Mouse (Mus musculus): ENCODE measurements around the gene Daam1. TPM values are rescaled to one million over a fixed set of nuclear protein-coding genes. Genes with fewer than 3 reads are reported as not detected.
"Not testable (repeated sequence)": the region's sequence is repeated elsewhere in the genome, so short reads cannot be mapped to it uniquely, and the experiment has no call there.

Daam1 gene
- polyA plus RNA-seq, 2 experiments, result 10.7 to 11.8 TPM

DNA sequence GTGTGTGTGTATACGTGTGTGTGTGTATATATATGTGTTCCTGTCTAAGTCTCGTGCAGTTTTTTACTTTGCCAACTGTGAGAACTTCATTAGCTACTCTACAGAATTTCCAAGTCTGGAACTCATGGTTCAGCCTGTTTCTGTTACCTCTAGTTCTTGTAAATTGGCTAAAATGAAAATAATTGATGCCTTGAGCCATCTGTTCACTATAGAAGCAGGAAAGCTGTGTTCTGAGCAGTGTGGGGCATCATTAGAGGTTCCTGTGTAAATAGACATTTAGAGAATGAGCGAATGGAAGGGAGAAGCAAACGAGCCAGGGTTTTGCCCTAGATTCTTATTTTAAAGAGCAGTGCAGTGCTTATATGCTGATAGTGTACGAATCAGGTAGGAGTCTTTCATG is 14.6 kb downstream of the Daam1 start:
- H3K9me3 ChIP-seq (ENCODE audit: control insufficient read depth, low read length), result no peaks in the 10 kb centered on the region
- peaks cover 25% of the 10 kb centered on the region for H3K4me1 ChIP-seq (ENCODE audit: control insufficient read depth, insufficient read depth, low read length)
- no peak overlapping the region for H3K9ac ChIP-seq (ENCODE audit: low read depth, low read length, severe bottlenecking)
- H3K4me2 ChIP-seq (replicated peaks; ENCODE audit: low read depth, low read length, severe bottlenecking), result no peak overlapping the region
- H3K27ac ChIP-seq (replicated peaks; ENCODE audit: low read depth, low read length), result no peak overlapping the region
- DNase-seq (ENCODE audit: low spot score), result no peak
- no peak overlapping the region for H3K4me3 ChIP-seq (replicated peaks; ENCODE audit: low read length)
- 55% methylated on average over 5 of the region's 5 CpGs for whole genome bisulfite sequencing
- no peaks in the 10 kb centered on the region for H3K36me3 ChIP-seq (ENCODE audit: control insufficient read depth, insufficient read depth, low read length)
- no peaks in the 10 kb centered on the region for H3K27me3 ChIP-seq (ENCODE audit: control insufficient read depth, insufficient read depth, low read length)
- TF ChIP-seq POLR2A (IDR thresholded peaks at IDR 0.05; ENCODE audit: borderline replicate concordance, extremely low read depth, insufficient read depth, insufficient read length), result no peak
- ATAC-seq (ENCODE audit: low FRiP score, low read depth), result no peak

DNA sequence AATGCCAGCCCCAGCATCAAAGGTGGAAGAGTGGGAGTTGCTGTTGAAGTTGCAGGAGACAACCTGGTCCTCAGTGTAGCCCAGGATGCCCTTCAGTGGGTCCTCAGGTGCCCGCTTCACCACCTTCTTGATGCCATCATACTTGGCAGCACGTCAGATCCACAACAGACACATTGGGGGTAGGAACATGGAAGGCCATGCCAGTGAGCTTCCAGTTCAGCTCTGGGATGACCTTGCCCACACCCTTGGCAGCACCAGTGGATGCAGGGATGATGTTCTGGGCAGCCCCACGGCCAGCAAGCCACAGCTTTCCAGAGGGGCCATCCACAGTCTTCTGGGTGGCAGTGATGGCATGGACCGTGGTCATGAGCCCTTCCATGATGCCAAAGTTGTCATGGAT is 15.5 kb downstream of the Daam1 start:
- not testable (repeated sequence) for H3K4me3 ChIP-seq (replicated peaks; ENCODE audit: low read length); H3K9ac ChIP-seq (ENCODE audit: low read depth, low read length, severe bottlenecking); ATAC-seq (ENCODE audit: low FRiP score, low read depth); H3K4me2 ChIP-seq (replicated peaks; ENCODE audit: low read depth, low read length, severe bottlenecking); H3K9me3 ChIP-seq (ENCODE audit: control insufficient read depth, low read length); DNase-seq (ENCODE audit: low spot score); H3K27me3 ChIP-seq (ENCODE audit: control insufficient read depth, insufficient read depth, low read length); H3K27ac ChIP-seq (replicated peaks; ENCODE audit: low read depth, low read length); H3K36me3 ChIP-seq (ENCODE audit: control insufficient read depth, insufficient read depth, low read length)
- H3K4me1 ChIP-seq (ENCODE audit: control insufficient read depth, insufficient read depth, low read length), result peaks cover 19% of the 10 kb centered on the region
- WGBS, result 86% methylated on average over 4 of the region's 4 CpGs

DNA sequence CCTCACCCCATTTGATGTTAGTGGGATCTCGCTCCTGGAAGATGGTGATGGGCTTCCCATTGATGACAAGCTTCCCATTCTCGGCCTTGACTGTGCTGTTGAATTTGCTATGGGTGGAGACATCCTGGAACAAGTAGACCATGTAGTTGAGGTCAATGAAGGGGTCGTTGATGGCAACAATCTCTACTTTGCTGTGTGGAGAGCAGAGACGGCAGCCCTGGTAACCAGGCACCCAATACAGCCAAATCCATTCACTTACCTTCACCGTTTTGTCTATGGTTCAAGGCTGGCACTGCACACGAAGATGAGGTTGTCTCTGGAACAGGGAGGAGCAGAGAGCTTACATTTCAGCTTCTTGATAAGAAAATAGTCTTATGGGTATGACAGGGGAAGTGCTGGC is 16.1 kb downstream of the Daam1 start:
- 95% methylated on average over 6 of the region's 6 CpGs for WGBS
- H3K27me3 ChIP-seq (ENCODE audit: control insufficient read depth, insufficient read depth, low read length); H3K9ac ChIP-seq (ENCODE audit: low read depth, low read length, severe bottlenecking); H3K4me3 ChIP-seq (replicated peaks; ENCODE audit: low read length); ATAC-seq (ENCODE audit: low FRiP score, low read depth); H3K27ac ChIP-seq (replicated peaks; ENCODE audit: low read depth, low read length); H3K36me3 ChIP-seq (ENCODE audit: control insufficient read depth, insufficient read depth, low read length); H3K9me3 ChIP-seq (ENCODE audit: control insufficient read depth, low read length); DNase-seq (ENCODE audit: low spot score); H3K4me2 ChIP-seq (replicated peaks; ENCODE audit: low read depth, low read length, severe bottlenecking): not testable (repeated sequence)
- H3K4me1 ChIP-seq (ENCODE audit: control insufficient read depth, insufficient read depth, low read length), result peaks cover 15% of the 10 kb centered on the region

- Histone ChIP-seq H3K36me3 (ENCODE audit: control insufficient read depth, insufficient read depth, low read length) (no peaks in the 10 kb centered on the region), H3K9ac (ENCODE audit: low read depth, low read length, severe bottlenecking) (no peak overlapping the region), H3K4me1 (ENCODE audit: control insufficient read depth, insufficient read depth, low read length) (peaks cover 9% of the 10 kb centered on the region; the same call in 1 of the 2 replicates), H3K4me3 (replicated peaks; ENCODE audit: low read length) (no peak overlapping the region), H3K4me2 (replicated peaks; ENCODE audit: low read depth, low read length, severe bottlenecking) (no peak overlapping the region), H3K9me3 (ENCODE audit: control insufficient read depth, low read length) (no peaks in the 10 kb centered on the region), H3K27ac (replicated peaks; ENCODE audit: low read depth, low read length) (no peak overlapping the region), H3K27me3 (ENCODE audit: control insufficient read depth, insufficient read depth, low read length) (no peaks in the 10 kb centered on the region)
- no peak for TF ChIP-seq POLR2A (IDR thresholded peaks at IDR 0.05; ENCODE audit: borderline replicate concordance, extremely low read depth, insufficient read depth, insufficient read length)
- 25% methylated on average over 5 of the region's 5 CpGs for WGBS
- DNase-seq (ENCODE audit: low spot score) (no peak), ATAC-seq (ENCODE audit: low FRiP score, low read depth) (no peak)
Observed at GRCm38 (mm10) chr12:71847617-71848016, 16.7 kb downstream of the Daam1 start.

- TF ChIP-seq POLR2A (IDR thresholded peaks at IDR 0.05; ENCODE audit: borderline replicate concordance, extremely low read depth, insufficient read depth, insufficient read length), result no peak
- Histone ChIP-seq H3K4me2 (replicated peaks; ENCODE audit: low read depth, low read length, severe bottlenecking) (no peak overlapping the region), H3K27ac (replicated peaks; ENCODE audit: low read depth, low read length) (no peak overlapping the region), H3K9me3 (ENCODE audit: control insufficient read depth, low read length) (no peaks in the 10 kb centered on the region), H3K4me1 (ENCODE audit: control insufficient read depth, insufficient read depth, low read length) (peaks cover 10% of the 10 kb centered on the region; the same call in 1 of the 2 replicates), H3K36me3 (ENCODE audit: control insufficient read depth, insufficient read depth, low read length) (no peaks in the 10 kb centered on the region), H3K9ac (ENCODE audit: low read depth, low read length, severe bottlenecking) (no peak overlapping the region), H3K27me3 (ENCODE audit: control insufficient read depth, insufficient read depth, low read length) (no peaks in the 10 kb centered on the region), H3K4me3 (replicated peaks; ENCODE audit: low read length) (no peak overlapping the region)
- 52% methylated on average over 5 of the region's 5 CpGs for WGBS
- DNase-seq (ENCODE audit: low spot score), result no peak
- no peak for ATAC-seq (ENCODE audit: low FRiP score, low read depth)
Observed at GRCm38 (mm10) chr12:71848037-71848776, 17.3 kb downstream of the Daam1 start.

DNA sequence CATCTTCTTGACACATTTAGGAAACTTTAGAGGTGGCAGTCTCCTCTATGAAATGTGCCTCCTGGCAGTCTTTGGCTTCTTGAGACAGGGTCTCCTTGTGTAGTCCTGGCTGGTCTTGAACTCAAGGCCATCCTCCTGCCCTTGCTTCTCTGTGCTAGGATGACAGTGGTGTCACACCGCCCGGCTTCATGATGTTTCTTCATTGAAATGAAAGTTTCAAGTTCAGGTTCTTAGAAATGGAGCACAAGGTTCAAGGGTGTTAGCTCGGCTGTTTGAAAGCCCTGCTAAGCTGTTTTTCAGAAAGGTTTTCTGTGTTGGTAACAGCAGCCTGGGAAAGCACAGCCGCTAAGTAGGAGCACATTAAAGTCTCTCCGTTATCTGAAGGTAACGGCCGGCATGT is 18.2 kb downstream of the Daam1 start:
- Histone ChIP-seq H3K27ac (replicated peaks; ENCODE audit: low read depth, low read length) (no peak overlapping the region), H3K9me3 (ENCODE audit: control insufficient read depth, low read length) (no peaks in the 10 kb centered on the region), H3K4me1 (ENCODE audit: control insufficient read depth, insufficient read depth, low read length) (peaks cover 12% of the 10 kb centered on the region; the same call in 1 of the 2 replicates), H3K4me2 (replicated peaks; ENCODE audit: low read depth, low read length, severe bottlenecking) (no peak overlapping the region), H3K36me3 (ENCODE audit: control insufficient read depth, insufficient read depth, low read length) (no peaks in the 10 kb centered on the region), H3K27me3 (ENCODE audit: control insufficient read depth, insufficient read depth, low read length) (no peaks in the 10 kb centered on the region), H3K4me3 (replicated peaks; ENCODE audit: low read length) (no peak overlapping the region), H3K9ac (ENCODE audit: low read depth, low read length, severe bottlenecking) (no peak overlapping the region)
- no peak for ATAC-seq (ENCODE audit: low FRiP score, low read depth)
- 92% methylated on average over 7 of the region's 7 CpGs for WGBS
- no peak for DNase-seq (ENCODE audit: low spot score)
- no peak for TF ChIP-seq POLR2A (IDR thresholded peaks at IDR 0.05; ENCODE audit: borderline replicate concordance, extremely low read depth, insufficient read depth, insufficient read length)

All from limb, embryonic 14.5 days (tissue).